Mouse (Mus musculus) heart, embryonic 14.5 days (tissue): Measurements from ENCODE around the gene Eomes. TPM values are rescaled to one million over a fixed set of nuclear protein-coding genes. Genes with fewer than 3 reads are reported as not detected.
A peak's percentile ranks its signal among the peaks of the same experiment; 100 is the strongest.

Source experiments
- ATAC-seq: fragments of 200-750 bp; cut with Nextera tagmentation; 2 replicates; pipeline ENCODE4 v1.8.0; 2017; ENCODE audit warnings: low read depth, moderate TSS enrichment; ENCODE audit not compliant: insufficient number of reproducible peaks, insufficient read depth, low FRiP score
- H3K27ac ChIP-seq, 2 experiments: fragments of 200-500 bp in 1 of 2; fragments of 300-500 bp in 1 of 2; sonication (generic) in 1 of 2; replicated peaks in 1 of 2; 2 replicates each; pipeline ENCODE4 v1.5.1; 2012 to 2014; ENCODE audit warnings: low read depth in 2 of 2, low read length in 2 of 2, control low read depth in 1 of 2, mild to moderate bottlenecking in 1 of 2, mixed read lengths in 1 of 2; ENCODE audit not compliant: control insufficient read depth in 1 of 2, insufficient read depth in 1 of 2
- H3K27me3 ChIP-seq: fragments of 300-500 bp; sonication (generic); 2 replicates; pipeline ENCODE4 v1.6.1; 2014; ENCODE audit warnings: mild to moderate bottlenecking, low read length, control low read depth; ENCODE audit not compliant: control insufficient read depth, insufficient read depth
- H3K36me3 ChIP-seq: fragments of 300-500 bp; sonication (generic); 2 replicates; pipeline ENCODE4 v1.6.1; 2014; ENCODE audit warnings: mild to moderate bottlenecking, control low read depth, low read length, mixed read lengths; ENCODE audit not compliant: control insufficient read depth, insufficient read depth
- H3K4me1 ChIP-seq, 2 experiments: fragments of 200-500 bp in 1 of 2; fragments of 300-500 bp in 1 of 2; sonication (generic) in 1 of 2; 2 replicates each; pipeline ENCODE4 v1.6.1; 2012 to 2014; ENCODE audit warnings: low read length in 2 of 2, control low read depth in 1 of 2, mixed read lengths in 1 of 2; ENCODE audit not compliant: control insufficient read depth in 2 of 2, insufficient read depth in 2 of 2
- H3K4me2 ChIP-seq: fragments of 300-500 bp; sonication (generic); 2 replicates; pipeline ENCODE4 v1.6.1; 2014; ENCODE audit warnings: mild to moderate bottlenecking, low read length
- H3K4me3 ChIP-seq, 2 experiments: fragments of 200-500 bp in 1 of 2; fragments of 300-500 bp in 1 of 2; sonication (generic) in 1 of 2; 2 replicates each; pipeline ENCODE4 v1.5.1; 2012 to 2014; ENCODE audit warnings: low read length in 2 of 2, mild to moderate bottlenecking in 2 of 2, control low read depth in 1 of 2, low read depth in 1 of 2, moderate library complexity in 1 of 2; ENCODE audit not compliant: control insufficient read depth in 1 of 2, insufficient read depth in 1 of 2
- H3K9ac ChIP-seq: fragments of 300-500 bp; sonication (generic); 2 replicates; pipeline ENCODE4 v1.6.1; 2014; ENCODE audit warnings: mild to moderate bottlenecking, low read length
- H3K9me3 ChIP-seq: fragments of 300-500 bp; sonication (generic); 2 replicates; pipeline ENCODE4 v1.6.1; 2016; ENCODE audit warnings: low read length, control low read depth; ENCODE audit not compliant: control insufficient read depth
- WGBS: fragments of 180-500 bp; shearing (Covaris S2); extraction: QIAGEN DNeasy Blood & Tissue Kit; methylation state at CpG from one replicate; pipeline ENCODE4 v1.1.7; 2014; 5-methylcytosine and 5-hydroxymethylcytosine counted together
- polyA plus RNA-seq: library from polyadenylated mRNA; unstranded; fragments of >200 nt; fragmentation: Nextera tagmentation; extraction: Ambion mirVana; gene quantifications from 2 replicates; pipeline ENCODE4 v1.2.1, GENCODE M21; 2014

Gene Eomes
- polyA plus RNA-seq, 1 experiment from 2014 or later, result not detected

GRCm38 (mm10) chr9:118519101-118519500 lies 41.1 kb downstream of the Eomes start:
- H3K36me3 ChIP-seq, result peaks cover 35% of the 10 kb centered on the region
- H3K27me3 ChIP-seq, result no peaks in the 10 kb centered on the region
- peak overlapping the region; percentile 9; the same call in 1 of the 2 replicates for H3K4me2 ChIP-seq
- H3K4me1 ChIP-seq, result peaks cover 25 to 67% of the 10 kb centered on the region in 2 experiments
- H3K9ac ChIP-seq, result peak overlapping the region; percentile 34; the same call in 1 of the 2 replicates
- WGBS, result 46% methylated on average over 8 of the region's 8 CpGs
- H3K4me3 ChIP-seq, result no peak overlapping the region
- H3K27ac ChIP-seq, result peak overlapping the region; percentile 51
- no peak for ATAC-seq
- no peaks in the 10 kb centered on the region for H3K9me3 ChIP-seq

GRCm38 (mm10) chr9:118520011-118520410 lies 42.0 kb downstream of the Eomes start:
- WGBS, result 28% methylated on average over 8 of the region's 8 CpGs
- Histone ChIP-seq H3K4me3 (no peak overlapping the region), H3K27ac (peak overlapping the region in 1 of 2 experiments; percentile 53; a peak in 2 of 4 replicates), H3K9ac (peak overlapping the region; percentile 31), H3K4me1 (peaks cover 24 to 72% of the 10 kb centered on the region in 2 experiments), H3K27me3 (no peaks in the 10 kb centered on the region), H3K4me2 (peak overlapping the region; percentile 52), H3K9me3 (no peaks in the 10 kb centered on the region), H3K36me3 (peaks cover 33% of the 10 kb centered on the region)
- ATAC-seq, result 0 out of 2 replicates have a peak, but pooled peaks have one; percentile 58

- H3K9ac ChIP-seq, result 0 out of 2 replicates have a peak overlapping the region, but pooled peaks have one; percentile 0
Observed at GRCm38 (mm10) chr9:118520858-118521257, 42.8 kb downstream of the Eomes start.

GRCm38 (mm10) chr9:118521659-118522058 lies 43.6 kb downstream of the Eomes start:
- Histone ChIP-seq H3K36me3 (peaks cover 36% of the 10 kb centered on the region), H3K27ac (no peak overlapping the region), H3K4me3 (no peak overlapping the region), H3K4me2 (no peak overlapping the region), H3K9me3 (no peaks in the 10 kb centered on the region), H3K27me3 (no peaks in the 10 kb centered on the region), H3K4me1 (peaks cover 21 to 56% of the 10 kb centered on the region in 2 experiments), H3K9ac (no peak overlapping the region)
- 52% methylated on average over 8 of the region's 8 CpGs for WGBS
- ATAC-seq, result no peak

More at GRCm38 (mm10) chr9:118520858-118521257, 42.8 kb downstream of the Eomes start:
- Histone ChIP-seq H3K27me3 (no peaks in the 10 kb centered on the region), H3K4me2 (no peak overlapping the region), H3K4me1 (peaks cover 24 to 64% of the 10 kb centered on the region in 2 experiments), H3K36me3 (peaks cover 33% of the 10 kb centered on the region), H3K27ac (peak overlapping the region; percentile 1 to 49; a peak in 1 of 4 replicates), H3K9me3 (no peaks in the 10 kb centered on the region), H3K4me3 (no peak overlapping the region)
- no peak for ATAC-seq
- WGBS, result 21% methylated on average over 3 of the region's 3 CpGs

GRCm38 (mm10) chr9:118523738-118524137 lies 45.7 kb downstream of the Eomes start:
- no peaks in the 10 kb centered on the region for H3K27me3 ChIP-seq
- 71% methylated on average over 11 of the region's 11 CpGs for WGBS
- no peak for ATAC-seq
- H3K4me2 ChIP-seq, result peak overlapping the region; percentile 18; the same call in 1 of the 2 replicates
- H3K36me3 ChIP-seq, result peaks cover 57% of the 10 kb centered on the region
- H3K4me1 ChIP-seq, result peaks cover 17 to 41% of the 10 kb centered on the region in 2 experiments
- H3K4me3 ChIP-seq, result no peak overlapping the region
- peak overlapping the region in 1 of 2 experiments; percentile 64; a peak in 2 of 4 replicates for H3K27ac ChIP-seq
- no peaks in the 10 kb centered on the region for H3K9me3 ChIP-seq
- no peak overlapping the region for H3K9ac ChIP-seq

GRCm38 (mm10) chr9:118527056-118527455 lies 49.0 kb downstream of the Eomes start:
- Histone ChIP-seq H3K9me3 (no peaks in the 10 kb centered on the region), H3K9ac (no peak overlapping the region), H3K4me1 (peaks cover 3 to 15% of the 10 kb centered on the region in 2 experiments), H3K36me3 (peaks cover 89% of the 10 kb centered on the region), H3K4me3 (no peak overlapping the region), H3K27me3 (no peaks in the 10 kb centered on the region), H3K27ac (no peak overlapping the region), H3K4me2 (no peak overlapping the region)
- ATAC-seq, result no peak
- 86% methylated on average over 18 of the region's 18 CpGs for WGBS

- no peak overlapping the region for H3K4me2 ChIP-seq
- no peaks in the 10 kb centered on the region for H3K27me3 ChIP-seq
- 72% methylated on average over 3 of the region's 3 CpGs for WGBS
- 0 out of 4 replicates have a peak, but pooled peaks cover 0 to under 1% of the 10 kb centered on the region in 2 experiments for H3K4me1 ChIP-seq
- no peak overlapping the region for H3K4me3 ChIP-seq
- peaks cover 97% of the 10 kb centered on the region for H3K36me3 ChIP-seq
- no peaks in the 10 kb centered on the region for H3K9me3 ChIP-seq
- no peak overlapping the region for H3K9ac ChIP-seq
- H3K27ac ChIP-seq, result no peak overlapping the region
- ATAC-seq, result no peak
Observed at GRCm38 (mm10) chr9:118529783-118530182, 51.8 kb downstream of the Eomes start.

GRCm38 (mm10) chr9:118530679-118531078 lies 52.7 kb downstream of the Eomes start:
- Histone ChIP-seq H3K4me2 (no peak overlapping the region), H3K27ac (no peak overlapping the region), H3K4me1 (no peaks in the 10 kb centered on the region), H3K4me3 (no peak overlapping the region), H3K27me3 (no peaks in the 10 kb centered on the region), H3K9me3 (no peaks in the 10 kb centered on the region), H3K9ac (no peak overlapping the region), H3K36me3 (peaks cover 97% of the 10 kb centered on the region)
- WGBS, result 78% methylated on average over 6 of the region's 6 CpGs
- no peak for ATAC-seq
